Mouse (Mus musculus): ENCODE measurements around the gene Pik3r6.

The Pik3r6 gene

GRCm38 (mm10) chr11:68580566-68580965, 77.7 kb downstream of the Pik3r6 start:
- DNase-seq (ENCODE audit: low spot score in 2 of 2): no peak

GRCm38 (mm10) chr11:68583225-68583624, 80.4 kb downstream of the Pik3r6 start:
- DNase-seq (ENCODE audit: low spot score in 2 of 2): peak; percentile 44 to 70

DNA sequence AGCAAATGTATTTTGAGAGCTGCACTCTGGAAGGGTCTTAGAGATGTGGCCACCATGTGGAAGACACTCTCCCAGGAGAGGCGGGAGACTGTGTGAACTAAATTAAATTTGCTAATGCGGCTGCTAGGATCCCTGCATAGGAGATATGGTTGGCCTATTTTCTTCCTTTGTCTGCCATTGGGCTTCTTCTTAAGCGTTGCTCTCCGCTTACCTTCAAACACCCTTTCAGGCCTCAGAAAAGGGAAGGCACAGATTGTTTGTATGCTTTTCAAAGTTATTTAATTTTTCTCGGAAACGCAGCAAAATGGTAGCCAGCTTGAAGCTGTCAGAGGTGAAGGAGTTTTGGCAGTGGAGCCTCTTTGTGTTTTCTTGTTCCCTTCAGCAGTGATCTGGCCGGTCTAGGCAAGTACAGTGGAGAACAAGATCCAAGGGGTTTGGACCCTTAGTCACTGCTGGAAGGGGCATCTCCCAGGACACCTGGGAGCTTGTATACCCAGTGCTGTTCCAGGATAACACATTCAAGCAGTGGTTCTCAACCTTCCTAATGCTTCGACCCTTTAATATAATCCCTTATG, 81.2 kb downstream of the Pik3r6 start:
- no peak for DNase-seq (ENCODE audit: low spot score in 2 of 2)

DNA sequence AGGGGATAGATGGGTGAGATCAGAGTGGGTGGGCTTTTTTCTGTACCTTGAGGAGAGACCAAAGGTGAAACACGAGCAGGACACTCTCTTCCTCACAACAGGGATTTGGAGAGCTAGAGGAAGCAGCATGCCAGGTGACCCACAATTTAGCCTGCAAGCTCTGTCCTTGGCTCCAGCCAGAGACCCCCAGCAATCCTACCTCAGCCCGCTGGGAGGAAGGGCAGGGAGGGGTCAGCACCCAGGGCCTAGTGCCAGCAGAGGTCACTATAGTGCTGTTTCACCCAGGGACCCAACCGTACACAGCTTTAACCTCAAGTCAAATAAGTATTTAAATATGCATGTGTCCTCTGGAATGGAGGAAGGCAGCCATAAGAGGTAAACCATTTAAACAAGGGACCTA, 83.1 kb downstream of the Pik3r6 start:
- no peak for DNase-seq (ENCODE audit: low spot score in 2 of 2)

- no peak for DNase-seq (ENCODE audit: low spot score in 2 of 2)
These were observed 83.9 kb downstream of the Pik3r6 start, which contains the start of gene Ccdc42 for GRCm38 (mm10) chr11:68586721-68587120. Gene Ccdc42 (plus strand): TSS chr11:68587021.

DNA sequence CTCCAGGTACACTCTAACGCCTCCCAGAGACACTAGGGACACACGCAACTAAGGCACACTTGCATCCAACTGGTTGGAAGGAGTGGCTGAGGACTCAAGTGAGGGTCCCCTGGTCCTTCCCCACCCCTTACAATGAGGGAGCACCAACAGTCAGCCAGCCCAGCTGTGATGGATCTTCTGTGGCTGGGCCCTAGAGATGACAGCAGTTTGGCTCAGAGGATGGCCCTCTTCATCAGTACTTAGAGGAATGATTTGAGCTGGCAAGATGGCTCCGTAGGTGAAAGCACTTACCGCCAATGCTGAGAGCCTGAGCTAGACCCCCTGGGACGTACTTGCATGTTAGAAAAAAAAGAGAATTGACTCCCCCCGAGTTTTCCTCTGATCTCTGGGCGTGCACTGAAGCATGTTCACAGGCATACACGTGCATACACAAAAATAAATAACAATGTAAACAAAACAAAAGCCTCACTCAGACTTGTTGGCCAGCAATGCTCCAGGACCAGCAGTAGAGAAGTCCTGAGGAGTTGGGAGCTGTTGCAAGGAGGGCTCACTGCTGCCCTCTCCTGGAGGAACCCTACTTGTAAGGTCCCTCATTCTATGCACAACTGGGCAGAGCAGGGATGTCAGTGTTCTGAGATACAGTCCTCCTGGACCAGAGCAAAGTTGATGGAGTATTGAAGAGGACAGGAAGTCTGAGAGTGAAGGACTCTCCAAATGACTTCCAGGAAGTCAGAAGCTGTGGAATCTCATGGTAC, 86.4 kb downstream of the Pik3r6 start:
- DNase-seq (ENCODE audit: low spot score in 2 of 2): peak; percentile 85 to 91

- DNase-seq (ENCODE audit: low spot score in 2 of 2): no peak
These were observed 88.9 kb downstream of the Pik3r6 start for GRCm38 (mm10) chr11:68591708-68592107.

DNA sequence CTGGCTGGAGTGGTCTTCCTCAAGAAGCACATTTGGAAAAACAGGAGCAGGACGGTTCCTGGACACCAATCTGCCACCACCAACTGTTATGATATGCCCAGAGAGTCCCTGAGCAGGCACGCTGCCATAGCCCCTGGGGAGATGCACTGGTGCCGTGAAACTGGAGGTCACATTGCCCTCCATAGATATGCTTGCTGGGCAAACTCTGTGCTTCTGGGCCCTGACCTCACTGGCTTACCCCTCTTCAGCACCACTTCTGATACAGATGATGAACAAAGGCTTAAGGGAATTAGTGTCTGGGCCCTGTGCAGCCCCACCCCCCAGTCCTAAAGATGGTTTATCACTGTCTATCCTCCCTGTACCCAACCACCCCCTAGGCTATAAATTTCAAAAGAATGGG, 90.4 kb downstream of the Pik3r6 start:
- DNase-seq (ENCODE audit: low spot score in 2 of 2): no peak

DNA sequence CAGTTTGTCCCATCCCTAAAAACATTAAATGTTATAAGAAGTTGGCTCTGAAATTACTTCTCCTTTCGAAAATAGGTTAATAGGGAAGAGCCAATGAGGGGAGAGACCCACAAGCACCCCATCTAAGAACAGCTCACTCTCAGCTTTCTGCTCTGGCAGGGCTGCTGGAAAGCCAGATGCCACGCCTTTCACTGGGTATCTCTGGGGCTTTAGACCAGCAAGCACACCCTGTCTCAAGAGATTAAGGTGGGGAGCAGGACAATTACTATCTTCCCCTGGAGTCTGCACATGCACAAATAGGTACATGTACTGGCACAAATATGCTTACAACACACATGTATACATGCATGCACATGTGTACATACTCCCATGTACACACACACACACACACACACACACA, 95.1 kb downstream of the Pik3r6 start:
- no peak for DNase-seq (ENCODE audit: low spot score in 2 of 2)

GRCm38 (mm10) chr11:68600551-68601021, 97.8 kb downstream of the Pik3r6 start:
- DNase-seq (ENCODE audit: low spot score in 2 of 2): no peak

- DNase-seq (ENCODE audit: low spot score in 2 of 2): no peak
These were observed 98.7 kb downstream of the Pik3r6 start for GRCm38 (mm10) chr11:68601486-68601991.
